Mouse (Mus musculus) small intestine, adult 2 months (tissue): ENCODE data around the gene Rbm15. TPM values are rescaled to one million over a fixed set of nuclear protein-coding genes. Genes with fewer than 3 reads are reported as not detected.

ENCODE experiments used
- H3K27ac ChIP-seq: fragments of 200-500 bp; 2 replicates; pipeline ENCODE4 v1.5.1; 2012; ENCODE audit warnings: low read depth, low read length, control low read depth, inconsistent platforms; ENCODE audit not compliant: insufficient read depth
- H3K27me3 ChIP-seq: fragments of 200-500 bp; 2 replicates; pipeline ENCODE4 v1.6.1; 2012; ENCODE audit warnings: mild to moderate bottlenecking, moderate library complexity, low read length, inconsistent platforms; ENCODE audit not compliant: control insufficient read depth, insufficient read depth
- H3K36me3 ChIP-seq: fragments of 200-500 bp; 2 replicates; pipeline ENCODE4 v1.6.1; 2012; ENCODE audit warnings: mild to moderate bottlenecking, low read length, control low read depth, inconsistent platforms; ENCODE audit not compliant: control insufficient read depth, insufficient read depth
- H3K4me1 ChIP-seq: fragments of 200-500 bp; 2 replicates; pipeline ENCODE4 v1.6.1; 2012; ENCODE audit warnings: low read length, inconsistent platforms, mixed read lengths; ENCODE audit not compliant: control insufficient read depth, insufficient read depth, insufficient read length
- H3K4me3 ChIP-seq: fragments of 200-500 bp; 2 replicates; pipeline ENCODE4 v1.5.1; 2012; ENCODE audit warnings: low read depth, mild to moderate bottlenecking, control low read depth, inconsistent platforms, low read length, moderate library complexity
- CTCF ChIP-seq: fragments of 200-500 bp; IDR thresholded peaks from 2 replicates; pipeline ENCODE4 v1.5.1; 2012; ENCODE audit warnings: low read depth, mild to moderate bottlenecking, control low read depth, inconsistent platforms, low read length, moderate library complexity, mixed read lengths; ENCODE audit not compliant: insufficient replicate concordance, insufficient read length; ENCODE audit errors: extremely low read depth
- POLR2A ChIP-seq: fragments of 200-500 bp; IDR thresholded peaks from 2 replicates; pipeline ENCODE4 v1.6.1; 2012; ENCODE audit warnings: low read depth, mild to moderate bottlenecking, control low read depth, inconsistent platforms, low read length, moderate library complexity
- WGBS: fragments of 180-500 bp; shearing (Covaris S2); methylation state at CpG from one replicate; pipeline ENCODE4 v1.1.7; 2018; 5-methylcytosine and 5-hydroxymethylcytosine counted together
- polyA plus RNA-seq: library from polyadenylated mRNA; depleted of rRNA; stranded (reverse); fragments of >200 nt; gene quantifications from 2 replicates; pipeline ENCODE4 v1.2.3, GENCODE M21; 2012

Rbm15 gene
- polyA plus RNA-seq, 1 experiment = 5.6 TPM

DNA sequence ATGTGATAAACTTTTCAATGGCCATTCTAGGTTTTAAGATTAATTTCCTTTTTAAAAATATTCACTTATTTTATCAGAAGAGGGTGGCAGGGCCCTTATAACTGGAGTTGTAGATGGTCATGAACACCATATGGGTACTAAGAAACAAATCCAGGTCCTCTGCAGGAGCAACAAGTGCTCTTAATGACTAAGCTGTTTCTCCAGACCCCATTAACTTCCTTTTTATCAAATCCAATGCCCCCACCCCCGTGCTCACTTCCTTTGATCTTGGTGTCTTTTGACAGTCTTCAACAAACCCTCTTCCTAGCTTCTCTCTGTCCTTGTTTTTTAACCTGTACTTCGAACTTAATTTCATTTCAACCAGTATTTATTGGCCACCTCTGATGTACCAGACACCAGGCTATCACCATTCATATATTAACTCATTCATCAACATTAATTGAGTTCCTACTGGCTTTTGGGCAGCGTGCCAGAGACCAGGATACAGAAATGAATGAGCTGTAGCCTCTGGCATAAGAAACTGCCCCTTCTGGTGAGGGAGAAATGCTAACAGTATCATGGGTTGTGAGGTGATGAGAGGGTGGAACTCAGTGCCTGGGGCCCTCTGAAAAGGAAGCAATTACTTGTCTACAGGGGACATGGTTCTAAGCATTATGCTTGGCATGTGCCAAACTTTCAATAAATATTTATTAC lies 11.7 kb upstream of the Rbm15 start:
- Histone ChIP-seq H3K27me3 (no peaks in the 10 kb centered on the region; the same call in 1 of the 2 replicates), H3K36me3 (no peaks in the 10 kb centered on the region), H3K4me1 (no peaks in the 10 kb centered on the region), H3K27ac (no peak overlapping the region), H3K4me3 (no peak overlapping the region)
- TF ChIP-seq POLR2A (no peak), CTCF (no peak)
- WGBS = 20% methylated on average over 3 of the region's 3 CpGs

GRCm38 (mm10) chr3:107343971-107344370 lies 10.5 kb upstream of the Rbm15 start:
- Histone ChIP-seq H3K36me3 (no peaks in the 10 kb centered on the region), H3K4me1 (no peaks in the 10 kb centered on the region), H3K4me3 (no peak overlapping the region), H3K27ac (no peak overlapping the region), H3K27me3 (no peaks in the 10 kb centered on the region; the same call in 1 of the 2 replicates)
- TF ChIP-seq POLR2A = no peak
- TF ChIP-seq CTCF = no peak
- WGBS = 27% methylated on average over 3 of the region's 3 CpGs

GRCm38 (mm10) chr3:107334202-107334934 lies 895 bp upstream of the Rbm15 start:
- Histone ChIP-seq H3K27me3 (no peaks in the 10 kb centered on the region), H3K4me3 (peak overlapping the region; percentile 75), H3K27ac (peak overlapping the region; percentile 96), H3K4me1 (peaks cover 19% of the 10 kb centered on the region), H3K36me3 (peaks cover 13% of the 10 kb centered on the region)
- TF ChIP-seq CTCF (no peak), POLR2A (no peak)
- 10% methylated on average over 12 of the region's 12 CpGs for WGBS

DNA sequence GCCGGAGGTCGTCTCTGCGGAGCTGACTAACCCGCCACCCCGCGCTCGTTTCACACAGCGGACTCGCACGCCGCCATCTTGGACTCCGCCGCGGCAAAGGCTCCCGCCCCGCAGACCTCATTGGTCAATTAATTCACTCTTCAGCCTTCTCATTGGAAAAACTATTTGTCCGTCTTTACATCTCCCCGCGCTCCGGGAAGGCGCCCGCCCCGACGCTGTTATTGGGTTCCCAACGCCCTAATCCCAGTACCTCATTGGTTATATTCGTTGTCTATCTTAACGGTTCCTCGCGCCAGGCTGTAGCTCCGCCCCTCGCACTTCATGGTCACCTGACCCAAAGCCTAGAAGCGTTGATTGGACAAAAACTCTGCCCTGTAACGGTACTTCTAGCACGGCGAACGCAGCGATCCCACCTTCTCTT lies 503 bp downstream of the Rbm15 start:
- Histone ChIP-seq H3K4me1 (peaks cover 19% of the 10 kb centered on the region), H3K36me3 (peaks cover 13% of the 10 kb centered on the region), H3K27ac (peak overlapping the region; percentile 96), H3K4me3 (peak overlapping the region; percentile 84), H3K27me3 (no peaks in the 10 kb centered on the region)
- under 1% methylated on average over 37 of the region's 37 CpGs for WGBS
- peak; percentile 79 for TF ChIP-seq POLR2A
- no peak for TF ChIP-seq CTCF

DNA sequence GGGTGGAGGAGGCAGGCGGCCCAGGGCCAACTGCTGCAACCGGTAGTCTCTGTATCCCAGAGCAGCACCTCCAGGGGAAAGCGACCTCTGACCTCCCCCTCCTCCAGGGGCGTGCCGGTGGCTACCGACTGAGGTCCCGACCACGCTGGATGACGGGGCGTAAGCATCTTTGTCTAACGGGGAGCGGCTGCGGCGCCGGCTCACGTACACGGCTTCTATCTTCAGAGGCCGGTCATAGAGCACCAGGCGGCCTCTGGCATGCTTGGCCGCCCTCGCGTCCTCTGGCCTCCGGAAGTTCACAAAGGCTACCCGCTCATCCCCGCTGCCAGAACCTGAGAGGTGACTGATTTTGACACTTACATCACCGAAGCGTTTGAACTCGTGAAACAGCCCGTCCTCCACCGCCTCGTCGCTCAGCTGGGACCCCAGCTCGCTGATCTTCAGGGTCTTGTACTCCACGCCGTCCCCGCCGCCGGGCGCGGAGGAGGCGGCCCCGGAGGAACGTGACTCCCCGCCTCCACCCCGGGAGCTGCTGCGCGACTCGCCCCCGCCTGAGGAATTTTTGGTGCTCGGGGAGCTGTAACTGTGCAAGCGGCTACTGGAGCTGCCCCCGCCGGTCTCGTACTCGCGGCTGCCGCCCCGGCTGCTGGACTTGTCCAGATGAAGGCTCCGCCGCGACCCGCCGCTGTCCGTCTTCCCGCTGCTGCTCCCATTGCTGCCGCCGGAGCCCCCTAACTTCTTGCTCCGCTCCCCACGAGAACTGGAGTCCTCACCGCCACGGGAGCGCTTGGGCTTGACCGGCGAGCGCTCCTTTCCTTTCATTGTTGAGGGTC lies 1.1 kb downstream of the Rbm15 start:
- peaks cover 19% of the 10 kb centered on the region for H3K4me1 ChIP-seq
- H3K36me3 ChIP-seq = peaks cover 15% of the 10 kb centered on the region
- no peaks in the 10 kb centered on the region for H3K27me3 ChIP-seq
- under 1% methylated on average over 75 of the region's 75 CpGs for WGBS
- peak overlapping the region; percentile 84 for H3K4me3 ChIP-seq
- peak overlapping the region; percentile 70 for H3K27ac ChIP-seq
- TF ChIP-seq POLR2A (no peak), CTCF (no peak)

- Histone ChIP-seq H3K4me1 (peaks cover 19% of the 10 kb centered on the region), H3K27me3 (no peaks in the 10 kb centered on the region), H3K27ac (peak overlapping the region; percentile 65; the same call in 1 of the 2 replicates), H3K36me3 (peaks cover 15% of the 10 kb centered on the region), H3K4me3 (peak overlapping the region; percentile 84)
- 10% methylated on average over 17 of the region's 17 CpGs for WGBS
- TF ChIP-seq CTCF (no peak), POLR2A (no peak)
Observed at GRCm38 (mm10) chr3:107331746-107332126, 1.7 kb downstream of the Rbm15 start.
